Mouse (Mus musculus) right cerebral cortex, postnatal 25 days (tissue): ENCODE results near the gene Camk2g.

Experiments used
- DNase-seq: peaks from one replicate; pipeline ENCODE4 v3.0.0; 2022

Camk2g gene

DNA sequence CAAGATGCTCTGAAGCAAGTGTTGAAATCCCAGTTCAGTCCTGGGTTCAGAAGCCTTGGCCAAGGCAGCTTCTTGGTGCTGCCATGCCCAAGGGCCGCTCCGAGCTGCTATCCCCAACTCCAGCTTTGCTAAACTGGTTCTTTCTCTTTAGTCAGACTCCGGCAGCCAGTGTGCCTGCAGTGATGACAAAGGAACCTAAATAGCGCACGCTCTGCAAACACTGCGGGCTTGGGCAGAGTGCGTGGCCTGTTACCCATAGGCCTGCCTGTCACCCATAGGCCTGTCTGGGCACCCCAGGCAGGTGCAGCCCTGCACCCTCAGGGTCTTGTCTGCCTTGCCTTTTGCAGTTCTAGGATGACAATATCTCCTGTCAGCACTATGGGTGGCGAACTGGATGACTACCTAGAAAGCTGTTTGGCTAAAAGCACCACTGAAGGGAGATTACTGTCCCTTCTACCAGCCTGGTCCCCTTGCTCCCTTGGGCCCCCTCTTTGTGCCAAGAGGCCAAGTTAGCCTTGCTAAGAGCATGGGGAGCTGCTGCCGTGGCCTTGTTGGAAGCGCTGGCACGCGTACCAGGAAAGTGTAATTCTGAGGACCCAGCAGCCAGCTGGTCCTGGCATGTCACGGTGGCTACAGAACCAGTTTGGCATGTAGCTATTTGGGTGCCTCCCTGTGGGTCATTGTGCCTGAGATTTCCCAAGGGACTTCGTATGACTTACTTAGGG lies 12.4 kb upstream of the Camk2g start:
- no peak for DNase-seq

DNA sequence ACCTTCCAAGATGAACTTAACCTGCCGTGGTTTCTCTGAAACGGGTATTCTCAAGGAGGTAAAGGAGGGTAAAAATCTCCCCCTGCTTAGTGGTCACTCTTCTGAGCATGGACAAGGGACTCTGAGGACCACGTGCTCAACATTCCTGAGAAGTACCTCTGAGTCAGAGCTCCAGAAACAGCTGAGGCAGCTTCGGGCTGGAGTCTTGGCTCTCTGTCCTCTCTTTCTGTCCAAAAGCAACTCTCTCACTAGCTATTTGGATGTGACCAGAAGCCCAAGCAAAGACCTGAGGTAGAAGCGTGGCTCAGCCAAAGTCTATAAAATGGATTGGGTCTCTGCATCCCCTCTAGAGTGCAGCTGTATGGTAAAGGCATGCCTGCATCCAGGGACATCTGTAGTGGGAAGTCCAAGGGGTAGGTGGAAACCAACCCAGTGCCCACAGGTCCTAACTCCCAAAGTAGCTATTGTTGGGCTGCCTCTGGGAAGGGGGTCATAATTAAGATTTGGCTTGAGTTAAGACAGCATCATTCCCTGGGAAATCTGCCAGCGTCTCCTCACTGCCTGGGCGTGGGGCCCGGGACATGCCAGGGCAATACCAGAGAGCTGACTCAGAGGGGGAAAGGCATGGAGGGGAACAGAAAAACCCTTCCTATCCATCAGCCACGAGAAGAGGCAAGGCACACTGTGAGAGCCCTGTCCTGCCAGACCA lies 11.2 kb upstream of the Camk2g start:
- peak; percentile 45 for DNase-seq

DNA sequence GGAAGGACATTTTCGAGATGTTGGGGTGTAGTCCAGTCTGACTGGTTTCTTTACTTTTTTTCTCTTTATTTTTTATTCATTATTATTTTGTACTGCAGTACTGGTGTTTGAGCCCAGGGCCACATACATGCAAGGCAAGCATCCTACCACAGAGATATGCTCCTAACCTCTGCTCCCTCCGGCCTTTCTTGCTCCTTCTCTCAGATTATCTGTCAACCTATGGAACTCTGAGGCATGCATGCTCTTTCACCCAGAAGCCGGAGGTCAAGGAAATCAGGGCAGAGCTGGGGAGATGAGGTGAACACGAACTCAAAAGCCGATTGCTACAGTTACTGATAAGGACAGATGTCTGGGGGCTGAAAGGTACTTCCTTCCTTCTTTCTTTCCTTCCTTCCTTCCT lies 10.6 kb upstream of the Camk2g start:
- no peak for DNase-seq

DNA sequence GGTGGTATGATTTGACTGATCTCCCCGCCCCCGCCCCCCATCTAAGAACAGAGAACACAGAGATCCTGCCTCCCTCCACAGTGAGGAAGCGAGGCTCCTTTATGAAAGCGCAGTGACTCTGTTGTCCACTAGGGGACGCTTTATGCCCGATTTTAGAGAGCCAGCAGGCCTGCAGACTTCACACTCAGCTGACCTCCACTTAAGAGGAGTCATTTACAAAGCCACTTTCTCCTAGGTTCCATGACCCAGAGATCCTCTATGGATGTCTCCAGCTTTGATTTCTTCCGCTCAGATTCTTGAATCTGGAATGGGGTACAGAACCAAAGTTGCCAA lies 9.7 kb upstream of the Camk2g start:
- peak; percentile 70 for DNase-seq

DNA sequence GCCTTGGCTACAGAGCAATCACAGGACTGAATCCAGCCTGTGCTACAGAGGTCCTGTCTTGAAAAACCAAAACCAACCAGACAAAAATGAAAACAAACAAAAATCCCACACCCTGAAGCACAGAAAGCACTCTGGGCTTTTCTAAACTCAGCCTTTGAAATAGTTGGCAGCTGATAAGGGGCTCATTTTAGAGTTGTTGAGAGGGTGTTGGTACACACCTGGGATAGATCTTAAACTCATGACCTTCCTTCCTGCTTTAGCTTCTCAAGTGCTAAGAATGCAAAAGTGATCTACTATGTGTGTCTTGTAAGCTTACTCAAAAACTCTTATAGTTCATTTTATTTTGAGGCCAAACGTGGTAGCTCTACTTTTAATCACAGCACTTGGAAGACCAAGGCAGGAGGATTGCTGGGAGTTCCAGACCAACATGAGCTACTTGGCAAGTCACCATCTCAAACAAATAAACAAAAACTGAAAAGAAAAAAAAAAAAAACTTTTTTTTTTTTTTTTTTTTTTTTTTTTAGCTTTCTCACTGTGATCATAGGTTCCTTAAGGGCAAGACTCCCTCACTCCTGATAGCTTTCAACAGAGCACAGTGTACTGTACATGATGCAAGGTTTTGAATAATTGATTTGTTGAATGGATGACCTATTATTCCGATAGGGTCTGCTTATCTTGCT lies 9.2 kb upstream of the Camk2g start:
- DNase-seq = no peak

DNA sequence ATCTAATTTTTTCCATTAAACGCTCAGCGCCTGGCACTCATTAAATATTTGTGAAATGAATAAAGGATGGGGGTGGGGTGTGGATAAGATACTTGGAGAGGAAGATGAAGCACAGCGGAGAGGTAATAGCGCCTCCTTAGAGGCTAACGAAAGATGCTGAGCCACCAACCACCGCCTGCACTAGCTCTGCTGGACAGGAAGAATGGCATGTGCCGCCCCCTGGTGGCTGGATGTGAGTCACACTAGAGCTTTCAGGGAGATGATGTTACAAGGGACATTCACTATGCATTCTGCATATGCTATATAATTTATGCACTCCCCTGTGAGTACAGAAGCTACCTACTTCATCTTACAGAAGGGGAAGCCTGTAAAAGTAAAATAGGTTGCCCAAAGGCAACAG lies 4.9 kb upstream of the Camk2g start:
- DNase-seq = peak; percentile 80

DNA sequence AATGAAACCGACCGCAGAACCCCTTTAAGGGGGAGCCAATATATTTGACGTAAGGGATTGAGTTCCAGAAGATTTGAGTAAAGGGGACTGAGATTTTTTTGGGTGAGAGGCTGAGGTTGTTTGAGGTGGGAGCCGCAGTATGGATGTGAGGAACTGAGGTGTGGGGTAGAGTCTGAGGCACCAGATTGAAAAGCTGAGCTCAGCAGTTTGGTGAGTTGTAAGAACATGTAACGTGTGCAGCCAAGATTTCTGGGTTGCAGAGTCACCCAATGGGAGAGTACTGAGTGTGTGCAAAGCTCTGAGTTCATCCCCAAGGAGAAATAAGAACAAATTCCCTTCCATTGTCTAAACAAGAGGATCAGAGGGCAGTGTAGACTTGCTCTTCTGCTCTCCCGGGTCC lies 4.4 kb upstream of the Camk2g start:
- no peak for DNase-seq

DNA sequence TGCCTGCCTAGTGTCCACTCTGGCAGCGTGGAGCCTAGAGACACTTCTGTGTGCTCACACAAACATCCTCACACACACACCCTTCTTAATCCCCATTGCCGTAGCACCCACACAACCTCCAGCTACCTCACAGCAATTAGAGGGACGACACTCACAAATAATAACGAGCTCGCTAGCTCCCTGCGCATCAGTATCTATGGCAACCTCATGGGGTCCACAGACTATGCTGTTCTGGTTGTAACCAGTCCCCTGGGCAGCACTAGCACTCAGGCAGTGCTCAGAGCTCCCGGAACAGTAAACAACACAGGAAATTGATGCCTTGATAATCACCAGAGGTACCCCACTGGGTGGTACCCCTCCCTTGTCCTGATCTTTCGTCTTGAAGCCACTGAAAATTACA lies 2.8 kb upstream of the Camk2g start:
- no peak for DNase-seq

DNA sequence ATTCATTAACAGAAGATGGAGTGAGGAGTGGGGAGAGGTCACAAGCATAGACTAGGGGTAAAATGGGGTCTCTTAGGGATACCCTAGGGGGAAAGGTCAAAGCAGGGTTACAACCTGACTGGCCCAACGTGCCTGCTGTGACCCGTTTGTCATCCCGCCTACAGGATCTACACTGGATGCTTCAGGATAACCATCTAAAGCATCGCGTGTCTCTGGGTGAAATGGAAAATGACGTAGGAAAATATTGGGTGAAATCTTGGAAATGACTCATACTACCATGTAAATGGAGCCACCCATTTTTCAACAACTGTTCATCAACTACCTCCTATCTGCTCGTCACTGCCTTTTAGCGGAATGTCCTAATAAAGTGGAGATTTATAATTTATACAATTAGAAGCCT lies 2.3 kb upstream of the Camk2g start:
- DNase-seq = no peak

DNA sequence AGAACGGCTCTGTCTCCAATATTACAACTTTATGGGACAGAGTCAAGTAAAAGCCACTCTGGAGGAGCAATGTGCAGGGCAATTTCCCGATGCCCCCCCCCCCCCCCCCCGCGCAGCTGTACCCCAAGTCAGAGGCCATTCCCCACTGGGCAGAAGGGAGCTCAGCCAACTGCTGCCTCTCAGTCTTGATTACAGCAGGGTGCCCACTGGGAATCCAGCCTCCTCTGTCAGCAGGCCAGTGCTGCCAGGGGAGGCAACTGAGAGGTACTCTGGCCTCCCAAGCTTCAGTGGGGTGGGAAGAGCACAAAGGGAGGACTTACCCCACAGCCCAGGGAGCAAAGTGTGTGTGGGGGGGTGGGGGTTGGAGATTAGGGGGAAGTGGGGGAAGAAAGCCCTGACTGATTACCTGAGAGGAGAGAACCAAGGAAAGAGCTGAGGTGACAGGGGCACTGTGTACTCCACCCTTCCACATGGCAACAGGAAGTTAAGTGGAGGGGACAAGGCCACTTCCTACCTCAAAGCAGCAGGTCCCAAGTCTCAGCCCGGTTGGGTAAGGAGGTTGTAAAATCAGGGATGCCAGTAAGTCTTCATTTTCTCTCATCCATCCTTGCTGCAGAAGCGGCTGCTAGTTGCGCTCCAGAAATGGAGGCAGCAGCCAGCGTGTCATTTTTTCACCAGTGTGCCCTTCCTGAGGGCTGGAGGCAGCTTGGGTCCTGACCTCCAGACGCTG lies 1.7 kb upstream of the Camk2g start:
- no peak for DNase-seq

DNA sequence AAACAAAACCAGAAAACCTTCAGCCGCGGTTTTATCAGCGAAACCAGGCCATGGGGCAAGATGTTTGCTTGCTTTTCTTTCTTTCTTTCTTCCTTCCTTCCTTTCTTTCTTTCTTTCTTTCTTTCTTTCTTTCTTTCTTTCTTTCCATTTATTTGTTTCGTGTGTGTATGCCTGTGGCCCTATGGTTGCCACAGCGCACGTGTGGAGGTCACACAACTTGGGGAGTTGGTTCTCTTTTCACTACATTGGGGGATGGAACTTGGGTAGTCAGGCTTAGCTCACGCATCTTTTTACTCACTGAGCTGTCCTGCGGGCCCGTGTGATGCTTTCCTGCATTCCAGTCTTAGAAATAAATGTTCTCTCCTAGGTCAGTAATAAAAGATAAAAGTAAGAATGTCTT lies 701 bp upstream of the Camk2g start:
- DNase-seq = no peak

DNA sequence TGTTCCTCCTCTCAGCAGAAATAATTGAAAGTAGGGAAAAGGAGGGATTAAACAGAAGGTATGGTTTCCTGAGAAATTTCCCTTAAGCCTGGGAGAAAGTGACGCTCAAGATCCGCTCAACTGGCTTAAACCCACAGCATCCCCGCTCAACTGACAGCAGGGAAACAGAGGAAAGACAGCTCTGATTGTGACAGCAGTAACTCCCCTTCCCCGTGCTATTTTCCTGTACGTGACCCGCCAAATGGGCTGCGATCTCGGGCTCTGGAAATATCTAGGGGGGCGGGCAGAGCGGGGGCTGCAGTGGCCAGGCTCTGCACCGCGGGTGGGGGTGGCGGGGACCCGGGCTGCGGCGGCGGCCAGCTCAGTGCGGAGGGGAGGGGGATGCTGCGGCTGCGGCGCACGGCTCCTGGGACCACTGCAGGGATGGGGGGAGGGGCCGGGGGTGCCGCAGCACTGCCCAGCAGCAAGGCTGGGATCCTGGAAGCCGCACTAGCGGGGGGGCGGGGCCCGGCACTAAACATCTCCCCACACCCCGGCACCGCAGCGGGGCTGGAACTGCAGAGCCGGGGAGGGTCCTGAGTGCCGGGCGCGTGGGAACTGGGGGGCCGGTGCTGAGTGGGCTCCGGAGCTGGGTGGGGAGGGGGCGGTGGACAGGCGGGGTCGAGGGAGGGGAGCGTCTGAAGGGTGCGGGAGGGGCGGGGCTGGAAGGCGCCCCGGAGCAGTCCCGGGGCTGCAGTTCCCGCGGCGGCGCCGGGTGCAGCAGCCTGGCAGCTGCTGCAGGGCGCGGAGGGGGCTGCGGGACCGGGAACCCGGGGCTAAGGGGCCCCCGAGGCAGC lies 748 bp downstream of the Camk2g start:
- peak; percentile 32 for DNase-seq

DNA sequence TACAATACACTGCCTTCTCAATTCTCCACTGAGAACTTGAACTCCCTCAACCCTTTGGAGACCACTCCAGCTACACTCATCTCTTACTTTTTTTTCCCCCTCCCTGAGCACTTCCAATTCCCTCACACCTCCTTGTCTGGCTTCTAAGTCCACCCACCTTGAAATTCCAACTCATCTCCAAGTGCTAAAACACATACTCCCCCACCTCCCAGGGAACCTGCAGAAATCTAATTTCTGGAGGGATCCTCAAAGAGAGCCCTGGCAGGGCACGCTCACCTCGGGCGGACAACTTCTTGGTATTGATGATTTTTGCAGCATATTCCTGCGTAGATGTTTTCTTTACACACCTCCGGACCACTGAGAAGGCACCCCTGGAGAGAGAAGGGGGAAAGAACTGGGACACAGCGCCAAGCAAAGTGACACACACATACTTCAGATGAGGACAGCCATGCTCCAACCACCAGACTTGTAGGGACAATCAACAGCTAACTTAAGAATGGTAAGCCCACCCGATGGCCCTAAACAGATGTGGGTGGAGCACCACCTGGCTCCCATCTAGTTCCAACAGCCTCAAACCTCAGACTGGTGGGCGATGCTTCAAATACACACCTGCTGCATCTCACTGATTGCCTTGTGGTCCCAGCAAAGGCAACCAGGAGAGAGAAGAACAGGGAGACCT lies 1.5 kb downstream of the Camk2g start:
- DNase-seq = peak; percentile 38

DNA sequence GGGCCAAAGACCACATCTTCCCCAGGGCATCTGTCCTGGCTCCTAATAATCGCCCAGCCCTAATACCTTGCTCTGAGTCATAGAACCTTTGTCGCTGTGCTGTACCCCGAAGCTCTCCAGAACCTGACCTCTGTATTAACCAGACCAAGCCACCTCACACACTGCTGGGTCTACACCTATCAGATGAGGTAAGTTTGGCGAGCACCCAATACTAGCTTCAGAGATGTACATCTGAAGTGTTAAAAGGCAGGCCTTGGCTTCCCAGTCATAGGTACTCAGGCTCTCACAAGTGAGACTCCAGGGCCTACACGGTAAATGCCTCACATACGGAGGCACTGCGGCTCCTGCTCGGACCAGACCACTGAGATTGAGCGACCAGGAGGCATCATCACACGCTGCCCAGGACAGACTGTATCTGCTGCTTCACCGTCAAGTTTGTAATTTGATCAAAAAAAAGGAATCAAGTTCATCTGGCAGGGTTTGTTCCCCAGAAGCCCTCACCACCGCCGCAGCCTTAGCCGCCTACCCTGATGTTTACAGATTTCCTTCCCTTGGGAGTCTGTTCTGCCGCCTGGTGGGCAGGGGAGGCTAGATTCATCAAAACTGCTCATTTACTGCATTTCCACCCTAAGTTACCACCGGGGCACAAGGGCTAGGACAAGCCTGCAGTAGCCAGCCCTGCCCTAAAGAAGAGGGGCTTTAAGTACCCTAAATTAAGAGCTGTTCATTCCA lies 2.2 kb downstream of the Camk2g start:
- DNase-seq = peak; percentile 52

DNA sequence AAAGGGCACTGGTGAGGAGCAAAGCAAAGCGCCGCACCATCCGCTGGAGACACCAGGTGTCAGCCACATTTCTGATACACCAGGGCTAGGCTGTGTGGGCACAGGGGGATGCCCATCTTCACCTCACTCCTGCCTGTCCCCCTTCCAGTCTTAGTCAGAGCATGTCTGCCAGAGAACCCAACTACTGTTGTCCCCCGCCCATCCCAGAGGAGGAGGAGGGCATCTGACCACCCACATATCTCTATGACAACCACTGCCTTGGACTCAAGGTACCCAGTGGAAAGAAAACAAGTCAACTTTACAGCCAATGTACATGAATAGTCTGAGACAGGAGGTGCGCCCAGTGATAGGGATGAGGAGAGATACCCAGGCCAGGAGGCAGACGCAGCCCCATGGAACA lies 2.9 kb downstream of the Camk2g start:
- DNase-seq = peak; percentile 48

DNA sequence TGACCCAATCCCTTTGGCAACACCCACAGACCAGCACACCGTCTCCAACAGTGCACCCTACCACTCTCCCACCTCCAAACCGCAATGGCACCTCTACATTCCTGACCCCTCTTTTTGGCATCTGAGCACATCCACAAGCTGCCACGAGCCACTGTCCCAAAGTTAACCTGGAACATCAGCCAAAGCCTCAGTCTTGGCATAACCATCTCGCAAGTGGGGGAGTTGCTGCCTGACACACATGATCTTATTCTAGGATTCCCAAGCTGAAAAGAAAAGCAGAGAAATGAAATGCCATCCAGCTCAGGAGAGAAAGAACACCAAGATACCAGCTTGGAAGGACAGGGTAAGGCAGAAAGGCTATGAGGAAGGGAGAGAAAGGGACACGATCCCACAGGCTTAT lies 3.4 kb downstream of the Camk2g start:
- DNase-seq = no peak

DNA sequence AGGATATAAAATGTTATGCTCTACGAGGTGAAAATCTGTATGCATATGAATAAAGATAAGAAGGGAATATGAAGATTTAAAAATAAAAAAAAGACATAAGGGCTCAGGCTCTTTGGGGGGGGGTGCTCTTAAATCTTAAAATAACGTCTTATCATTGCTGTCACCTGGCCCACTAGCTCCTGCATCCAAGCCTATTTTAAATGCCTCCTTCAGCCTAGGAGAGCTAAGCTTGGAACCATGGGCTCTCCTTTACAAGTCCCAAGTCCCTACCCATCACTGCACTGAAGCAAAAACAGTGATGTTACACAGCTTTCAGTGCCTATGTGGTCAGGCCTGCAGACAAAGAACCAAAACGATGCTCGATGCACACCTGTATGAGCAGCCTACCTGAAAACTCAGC lies 4.3 kb downstream of the Camk2g start:
- DNase-seq = no peak

DNA sequence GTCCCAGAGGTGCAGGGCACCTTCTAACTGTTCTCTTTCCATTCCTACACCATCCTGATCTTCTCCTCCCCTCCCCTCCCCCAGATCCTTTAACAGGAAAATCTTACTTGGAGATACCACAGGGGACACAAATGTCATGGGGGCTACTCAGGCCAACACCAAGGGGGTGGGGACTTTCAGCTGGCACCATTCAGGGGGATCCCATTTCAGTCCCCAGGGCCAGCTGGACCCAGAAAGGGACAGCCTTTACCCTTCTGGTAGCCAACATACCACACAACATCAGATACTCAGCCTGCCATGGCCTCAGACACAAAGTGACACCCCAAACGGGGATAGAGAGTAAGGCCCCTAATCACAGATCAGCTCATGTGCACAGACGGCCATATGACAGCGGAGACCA lies 5.7 kb downstream of the Camk2g start:
- no peak for DNase-seq

DNA sequence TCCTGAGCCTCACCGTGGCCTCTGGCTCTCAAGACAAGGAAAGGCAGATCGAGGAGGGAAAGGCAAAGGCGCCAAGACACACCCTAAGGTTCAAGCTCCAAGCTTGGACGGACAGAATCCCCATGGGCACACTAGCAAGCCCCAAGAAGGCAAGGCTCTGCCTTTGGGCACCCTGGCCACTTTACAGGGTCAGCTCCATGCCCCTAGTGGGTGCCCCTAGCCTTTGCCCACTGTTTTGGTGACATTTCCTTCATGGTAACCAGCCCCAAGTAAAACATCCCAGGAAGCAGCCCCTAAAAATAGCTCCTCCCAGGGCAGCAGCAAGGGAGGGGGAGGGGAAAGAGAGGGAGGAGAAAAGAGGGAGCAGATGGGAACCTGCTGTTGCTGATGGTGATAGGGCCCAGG lies 7.3 kb downstream of the Camk2g start:
- peak; percentile 39 for DNase-seq

DNA sequence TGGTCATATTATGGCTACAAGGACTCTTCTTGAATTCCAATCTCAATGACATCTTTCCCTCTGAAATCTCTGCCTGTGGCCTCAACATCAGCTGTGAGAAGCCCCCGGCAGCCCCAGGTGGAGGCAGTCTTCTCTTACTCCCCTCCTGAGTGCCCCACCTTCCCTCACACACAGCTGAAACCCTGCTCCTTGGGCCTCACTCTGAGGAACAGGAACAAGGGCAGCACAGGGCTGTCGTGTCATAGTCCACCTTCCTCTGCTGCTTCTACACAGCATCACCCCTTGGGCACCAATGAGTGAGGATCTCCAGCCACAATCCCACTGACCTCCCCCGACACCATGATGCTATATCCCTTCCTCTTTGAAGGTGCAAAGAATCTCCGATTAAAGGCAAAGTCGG lies 7.9 kb downstream of the Camk2g start:
- DNase-seq = no peak

DNA sequence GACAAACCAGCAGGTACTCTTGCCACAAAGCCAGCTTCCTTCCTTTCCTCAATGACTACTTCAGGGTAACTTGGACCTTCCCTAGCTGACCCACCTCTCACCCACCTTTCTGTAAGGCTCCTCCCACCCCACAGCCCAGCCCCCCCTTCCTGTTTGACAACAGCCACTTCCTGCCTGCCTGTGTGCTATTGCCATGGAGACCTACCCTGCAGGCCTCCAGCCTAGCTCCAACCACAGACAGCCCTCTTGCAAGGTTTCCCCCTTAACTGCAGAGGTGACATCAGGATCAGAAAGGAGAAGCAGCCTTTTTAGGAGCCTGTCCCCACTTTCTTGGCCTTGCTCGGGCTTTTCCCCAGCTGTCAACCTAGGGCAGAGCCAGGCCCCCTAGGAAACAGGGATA lies 8.7 kb downstream of the Camk2g start:
- DNase-seq = no peak
